Mouse (Mus musculus) myocyte (in vitro differentiated cells): Measurements from ENCODE around the gene Gtf3c5. TPM values are rescaled to one million over a fixed set of nuclear protein-coding genes. Genes with fewer than 3 reads are reported as not detected.
A peak's percentile ranks its signal among the peaks of the same experiment; 100 is the strongest.

Experiments
- H3K27me3 ChIP-seq: one replicate; pipeline ENCODE4 v1.6.1; 2011; ENCODE audit not compliant: control insufficient read depth, insufficient read depth, insufficient read length
- H3K36me3 ChIP-seq: one replicate; pipeline ENCODE4 v1.6.1; 2011; ENCODE audit not compliant: control insufficient read depth, insufficient read depth
- H3K4me2 ChIP-seq: one replicate; pipeline ENCODE4 v1.6.1; 2011; ENCODE audit warnings: low read depth, control low read depth
- H3K4me3 ChIP-seq: one replicate; pipeline ENCODE4 v1.5.1; 2011; ENCODE audit warnings: mild to moderate bottlenecking, control low read depth, moderate library complexity
- H3K79me2 ChIP-seq: one replicate; pipeline ENCODE4 v1.6.1; 2011; ENCODE audit not compliant: control insufficient read depth, insufficient read depth
- H3ac ChIP-seq: one replicate; pipeline ENCODE4 v1.6.1; 2011; ENCODE audit not compliant: control insufficient read depth, insufficient read length
- CEBPB ChIP-seq: IDR thresholded peaks from 2 replicates; pipeline ENCODE4 v1.6.1; 2011; ENCODE audit warnings: mild to moderate bottlenecking, moderate library complexity; ENCODE audit not compliant: poor library complexity, insufficient read depth, severe bottlenecking
- E2F4 ChIP-seq: IDR thresholded peaks from one replicate; pipeline ENCODE4 v1.6.1; 2011; ENCODE audit warnings: mild to moderate bottlenecking, control low read depth, moderate library complexity; ENCODE audit not compliant: insufficient read depth
- MAX ChIP-seq: IDR thresholded peaks from one replicate; pipeline ENCODE4 v1.6.1; 2011; ENCODE audit warnings: low read depth, mild to moderate bottlenecking, control low read depth
- MYOD1 ChIP-seq, 3 experiments: IDR thresholded peaks; one replicate each; pipeline ENCODE4 v1.6.1; 2011; ENCODE audit warnings: control low read depth in 2 of 3, low read depth in 2 of 3, mild to moderate bottlenecking in 2 of 3, moderate library complexity in 1 of 3; ENCODE audit not compliant: insufficient read length in 2 of 3, control insufficient read depth in 1 of 3
- MYOG ChIP-seq, 3 experiments: IDR thresholded peaks; one replicate each; pipeline ENCODE4 v1.6.1; 2011; ENCODE audit warnings: control low read depth in 2 of 3, low read depth in 2 of 3, mild to moderate bottlenecking in 2 of 3; ENCODE audit not compliant: insufficient read length in 2 of 3, control insufficient read depth in 1 of 3, insufficient read depth in 1 of 3
- POLR2A ChIP-seq: IDR thresholded peaks from one replicate; pipeline ENCODE4 v1.6.1; 2011; ENCODE audit warnings: low read depth, mild to moderate bottlenecking, control low read depth, moderate library complexity; ENCODE audit not compliant: insufficient read length
- POLR2AphosphoS2 ChIP-seq: IDR thresholded peaks from one replicate; pipeline ENCODE4 v1.6.1; 2011; ENCODE audit warnings: low read depth, control low read depth; ENCODE audit not compliant: insufficient read length
- REST ChIP-seq: IDR thresholded peaks from one replicate; pipeline ENCODE4 v1.6.1; 2011; ENCODE audit warnings: mild to moderate bottlenecking, control low read depth, moderate library complexity; ENCODE audit not compliant: insufficient read depth, insufficient read length
- SRF ChIP-seq: IDR thresholded peaks from one replicate; pipeline ENCODE4 v1.6.1; 2011; ENCODE audit warnings: low read depth; ENCODE audit not compliant: control insufficient read depth, insufficient read length
- TCF12 ChIP-seq: IDR thresholded peaks from one replicate; pipeline ENCODE4 v1.6.1; 2011; ENCODE audit warnings: mild to moderate bottlenecking, control low read depth; ENCODE audit not compliant: poor library complexity, insufficient read depth, severe bottlenecking
- TCF3 ChIP-seq: IDR thresholded peaks from one replicate; pipeline ENCODE4 v1.6.1; 2011; ENCODE audit warnings: low read depth, control low read depth; ENCODE audit not compliant: insufficient read length
- USF1 ChIP-seq: IDR thresholded peaks from one replicate; pipeline ENCODE4 v1.6.1; 2011; ENCODE audit warnings: low read depth, mild to moderate bottlenecking, control low read depth, moderate library complexity
- polyA plus RNA-seq: library from polyadenylated mRNA; unstranded; fragments of >200 nt; fragmentation: generic; extraction: Trizol; gene quantifications from one replicate; pipeline ENCODE4 v1.2.1, GENCODE M21; 2012; ENCODE audit warnings: missing spikeins

The Gtf3c5 gene
- polyA plus RNA-seq, 1 experiment, result 24.4 TPM

DNA sequence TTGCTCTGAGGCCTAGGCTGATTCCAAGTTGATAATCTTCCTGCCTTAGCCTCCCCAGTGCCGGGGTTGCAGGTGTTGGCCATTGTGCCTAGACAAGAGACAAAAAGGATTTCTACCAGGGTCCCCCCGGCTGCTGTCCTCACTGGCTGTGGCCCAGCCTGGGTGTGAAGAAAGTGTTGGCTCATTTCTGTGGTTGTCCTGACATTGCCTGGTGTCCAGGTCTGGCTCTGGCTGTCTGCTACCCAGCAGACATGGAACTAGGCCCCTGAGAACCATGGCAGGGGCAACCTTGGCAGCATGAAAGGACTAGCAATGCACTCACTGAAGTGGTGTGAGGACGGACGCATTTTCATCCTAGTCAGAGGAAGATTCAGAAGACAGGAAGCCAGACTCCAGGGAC, 53.7 kb downstream of the Gtf3c5 start:
- H3ac ChIP-seq, result no peak overlapping the region
- H3K36me3 ChIP-seq, result no peaks in the 10 kb centered on the region
- TF ChIP-seq TCF12, result no peak
- no peak for TF ChIP-seq SRF
- TF ChIP-seq E2F4, result no peak
- no peak for TF ChIP-seq CEBPB
- TF ChIP-seq TCF3, result no peak
- TF ChIP-seq POLR2A, result no peak
- no peak for TF ChIP-seq MYOD1 (IDR thresholded peaks at IDR 0.05; ENCODE audit: control insufficient read depth in 1 of 3, insufficient read length in 2 of 3, low read depth in 2 of 3)
- TF ChIP-seq MAX, result no peak
- no peak for TF ChIP-seq POLR2AphosphoS2
- no peak for TF ChIP-seq MYOG (IDR thresholded peaks at IDR 0.05; ENCODE audit: control insufficient read depth in 1 of 3, insufficient read depth in 1 of 3, insufficient read length in 2 of 3, low read depth in 2 of 3)
- TF ChIP-seq REST, result no peak
- TF ChIP-seq USF1, result no peak
- no peak overlapping the region for H3K4me3 ChIP-seq
- no peaks in the 10 kb centered on the region for H3K27me3 ChIP-seq
- H3K4me2 ChIP-seq, result no peak overlapping the region
- no peaks in the 10 kb centered on the region for H3K79me2 ChIP-seq

DNA sequence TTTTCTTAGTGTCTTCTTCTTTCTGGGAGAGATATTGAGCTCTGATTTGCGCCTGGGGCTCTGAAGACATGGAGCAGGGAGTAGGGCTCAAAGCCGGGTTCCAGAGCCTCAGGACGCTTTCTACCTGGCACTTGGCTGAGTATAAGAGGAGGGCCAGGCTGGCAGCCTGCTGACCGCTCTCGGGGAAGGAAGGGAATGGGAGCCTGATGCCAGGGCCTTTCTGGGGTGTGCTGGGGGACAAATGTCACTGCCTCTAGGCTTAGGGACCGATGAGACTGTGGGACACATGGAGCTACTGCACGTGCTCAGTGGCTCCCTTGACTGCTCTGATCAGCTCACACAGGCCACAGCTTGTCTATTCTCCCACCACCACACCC, 55.2 kb downstream of the Gtf3c5 start:
- no peaks in the 10 kb centered on the region for H3K27me3 ChIP-seq
- H3ac ChIP-seq, result no peak overlapping the region
- H3K4me2 ChIP-seq, result no peak overlapping the region
- no peaks in the 10 kb centered on the region for H3K36me3 ChIP-seq
- TF ChIP-seq REST (no peak), POLR2A (no peak), MAX (no peak), TCF12 (no peak), CEBPB (no peak), USF1 (no peak), MYOG (IDR thresholded peaks at IDR 0.05; ENCODE audit: control insufficient read depth in 1 of 3, insufficient read depth in 1 of 3, insufficient read length in 2 of 3, low read depth in 2 of 3) (no peak), E2F4 (no peak), MYOD1 (IDR thresholded peaks at IDR 0.05; ENCODE audit: control insufficient read depth in 1 of 3, insufficient read length in 2 of 3, low read depth in 2 of 3) (no peak), TCF3 (no peak), SRF (no peak), POLR2AphosphoS2 (no peak)
- no peak overlapping the region for H3K4me3 ChIP-seq
- no peaks in the 10 kb centered on the region for H3K79me2 ChIP-seq

DNA sequence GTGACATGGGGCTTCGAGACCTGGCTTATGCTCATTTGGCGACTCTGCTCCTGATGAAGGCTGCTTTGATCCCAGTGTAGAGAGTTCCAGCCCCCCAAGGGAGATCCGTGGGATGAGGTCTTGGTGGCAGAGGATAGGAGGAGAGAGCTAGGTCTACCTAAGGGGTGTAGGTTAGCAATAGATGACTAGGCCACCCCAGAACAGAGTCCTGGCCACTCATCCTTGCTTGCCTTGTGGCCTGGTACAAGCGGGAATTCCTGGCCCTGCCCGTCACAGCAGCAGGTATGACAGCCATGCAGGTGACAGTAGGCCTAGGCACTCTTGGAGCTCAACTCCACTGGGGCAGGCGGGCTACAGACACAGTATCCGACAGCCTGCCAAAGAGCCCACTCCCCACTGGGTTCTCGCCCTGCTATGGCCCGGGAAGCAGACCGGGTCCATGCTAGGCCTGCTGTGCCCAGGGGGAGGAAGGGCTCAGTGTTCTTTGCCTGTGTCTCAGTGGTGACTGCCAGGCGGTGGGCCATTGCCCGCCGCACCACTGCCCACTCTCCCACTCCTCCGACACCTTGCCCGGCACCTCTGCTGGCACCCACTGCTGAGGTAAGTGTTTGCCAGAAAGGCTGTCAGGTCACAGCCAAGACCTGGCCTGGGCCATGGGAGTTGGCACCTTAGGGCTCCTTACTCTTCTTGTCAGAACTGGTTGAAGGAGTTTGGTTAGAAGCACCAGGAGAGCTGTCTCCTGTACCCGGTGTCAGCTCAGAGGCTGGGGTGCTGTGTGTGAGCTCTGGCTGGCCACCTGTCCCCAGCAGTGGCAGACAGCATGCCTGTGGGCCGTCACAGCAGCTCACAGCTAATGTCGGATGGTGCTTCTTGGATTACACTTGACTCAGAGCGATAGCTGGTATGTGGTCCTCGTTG, 55.9 kb downstream of the Gtf3c5 start:
- no peaks in the 10 kb centered on the region for H3K27me3 ChIP-seq
- H3ac ChIP-seq, result no peak overlapping the region
- no peak overlapping the region for H3K4me3 ChIP-seq
- no peaks in the 10 kb centered on the region for H3K36me3 ChIP-seq
- TF ChIP-seq MYOG (IDR thresholded peaks at IDR 0.05; ENCODE audit: control insufficient read depth in 1 of 3, insufficient read depth in 1 of 3, insufficient read length in 2 of 3, low read depth in 2 of 3) (peak; percentile 5 to 95 (median 88)), MYOD1 (IDR thresholded peaks at IDR 0.05; ENCODE audit: control insufficient read depth in 1 of 3, insufficient read length in 2 of 3, low read depth in 2 of 3) (peak in 2 of 3 experiments; percentile 93 to 99), USF1 (no peak), E2F4 (no peak), TCF3 (peak; percentile 55)
- H3K79me2 ChIP-seq, result no peaks in the 10 kb centered on the region
- H3K4me2 ChIP-seq, result peak overlapping the region; percentile 26

DNA sequence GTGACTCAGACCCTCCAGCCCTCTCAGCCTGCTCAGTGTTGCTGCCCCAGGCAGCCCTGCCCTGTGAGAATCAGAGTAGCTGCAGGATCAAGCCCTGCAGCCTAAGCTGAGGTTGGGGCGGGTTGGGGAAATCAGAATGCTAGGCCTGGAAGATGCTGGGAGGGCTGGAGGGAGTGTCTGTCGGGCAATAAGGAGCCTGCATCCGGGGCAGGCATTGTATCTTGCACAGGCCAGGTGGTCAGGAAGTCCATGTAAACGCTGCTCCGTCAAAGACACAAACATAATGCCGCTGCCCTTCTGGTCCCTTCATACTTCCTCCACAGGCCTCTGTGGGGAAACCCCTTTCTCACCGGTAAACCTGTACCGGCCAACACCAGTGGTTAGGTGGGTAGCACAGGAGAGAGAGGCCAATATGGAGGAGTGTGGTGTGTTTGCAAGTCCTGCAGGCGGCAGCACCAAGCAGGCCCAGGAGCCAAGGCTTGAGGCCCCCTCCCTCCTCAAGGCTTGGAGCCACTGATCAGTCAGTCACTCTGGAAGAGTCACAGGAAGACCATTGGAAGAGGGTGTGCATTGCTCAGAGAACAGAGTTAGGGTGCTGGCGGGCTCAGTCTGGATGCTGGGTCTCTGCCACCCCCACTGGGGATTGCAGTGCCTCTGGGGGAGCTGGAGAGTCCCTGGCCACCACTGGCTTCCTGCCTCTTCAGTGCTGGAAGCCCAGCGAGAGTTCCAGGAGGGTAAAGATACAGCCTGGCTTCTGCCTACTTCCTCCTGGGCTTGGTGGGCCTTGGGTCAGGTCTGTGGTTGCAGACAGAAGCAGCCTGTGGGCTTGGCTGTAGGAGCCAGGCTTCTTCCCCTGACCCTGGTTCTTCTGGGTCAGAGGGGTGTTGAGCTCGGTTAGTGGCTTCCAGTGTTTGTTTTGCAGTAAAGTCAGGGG, 57.3 kb downstream of the Gtf3c5 start:
- H3K4me3 ChIP-seq, result no peak overlapping the region
- H3ac ChIP-seq, result no peak overlapping the region
- no peaks in the 10 kb centered on the region for H3K27me3 ChIP-seq
- no peaks in the 10 kb centered on the region for H3K36me3 ChIP-seq
- no peaks in the 10 kb centered on the region for H3K79me2 ChIP-seq
- H3K4me2 ChIP-seq, result peak overlapping the region; percentile 49
- no peak for TF ChIP-seq CEBPB
- TF ChIP-seq REST, result no peak
- no peak for TF ChIP-seq POLR2A
- no peak for TF ChIP-seq POLR2AphosphoS2
- no peak for TF ChIP-seq TCF12
- TF ChIP-seq TCF3, result no peak
- TF ChIP-seq E2F4, result no peak
- no peak for TF ChIP-seq MYOG (IDR thresholded peaks at IDR 0.05; ENCODE audit: control insufficient read depth in 1 of 3, insufficient read depth in 1 of 3, insufficient read length in 2 of 3, low read depth in 2 of 3)
